Mouse (Mus musculus): Measurements from ENCODE around the gene Wdr90.

DNA sequence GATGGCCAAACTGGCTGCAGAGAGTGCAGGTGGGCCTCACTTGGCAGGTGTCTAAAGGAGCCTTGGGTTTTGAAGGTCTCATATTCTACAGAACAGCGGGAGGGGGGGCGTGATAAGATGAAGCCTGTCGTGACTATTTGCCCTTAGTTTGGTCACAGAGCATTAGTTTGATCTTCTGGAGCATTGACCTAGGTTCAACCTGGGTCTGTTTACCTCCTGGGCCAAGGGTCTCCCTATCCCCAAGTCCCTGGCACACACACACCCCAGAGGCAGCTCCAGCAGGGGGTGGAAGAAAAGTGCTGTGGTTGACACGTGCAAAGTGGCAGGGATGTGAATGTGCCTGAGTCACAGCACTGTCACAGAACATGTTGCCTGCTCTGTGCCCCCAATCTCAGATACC is 50.4 kb downstream of the Wdr90 start:
- no peak for TF ChIP-seq POLR2A (IDR thresholded peaks at IDR 0.05; ENCODE audit: low read depth, low read length)
- no peak for TF ChIP-seq CTCF (IDR thresholded peaks at IDR 0.05; ENCODE audit: borderline replicate concordance, insufficient read depth, low read length)

All from embryonic fibroblast, embryonic 13.5 days (primary cell).